Mouse (Mus musculus) left cerebral cortex, adult 9 months (tissue): ENCODE measurements around the gene Cfap77.

Experiments used
- DNase-seq, 2 experiments: peaks; one replicate each; pipeline ENCODE4 v3.0.0; 2022; ENCODE audit warnings: low spot score in 2 of 2

Cfap77 gene

DNA sequence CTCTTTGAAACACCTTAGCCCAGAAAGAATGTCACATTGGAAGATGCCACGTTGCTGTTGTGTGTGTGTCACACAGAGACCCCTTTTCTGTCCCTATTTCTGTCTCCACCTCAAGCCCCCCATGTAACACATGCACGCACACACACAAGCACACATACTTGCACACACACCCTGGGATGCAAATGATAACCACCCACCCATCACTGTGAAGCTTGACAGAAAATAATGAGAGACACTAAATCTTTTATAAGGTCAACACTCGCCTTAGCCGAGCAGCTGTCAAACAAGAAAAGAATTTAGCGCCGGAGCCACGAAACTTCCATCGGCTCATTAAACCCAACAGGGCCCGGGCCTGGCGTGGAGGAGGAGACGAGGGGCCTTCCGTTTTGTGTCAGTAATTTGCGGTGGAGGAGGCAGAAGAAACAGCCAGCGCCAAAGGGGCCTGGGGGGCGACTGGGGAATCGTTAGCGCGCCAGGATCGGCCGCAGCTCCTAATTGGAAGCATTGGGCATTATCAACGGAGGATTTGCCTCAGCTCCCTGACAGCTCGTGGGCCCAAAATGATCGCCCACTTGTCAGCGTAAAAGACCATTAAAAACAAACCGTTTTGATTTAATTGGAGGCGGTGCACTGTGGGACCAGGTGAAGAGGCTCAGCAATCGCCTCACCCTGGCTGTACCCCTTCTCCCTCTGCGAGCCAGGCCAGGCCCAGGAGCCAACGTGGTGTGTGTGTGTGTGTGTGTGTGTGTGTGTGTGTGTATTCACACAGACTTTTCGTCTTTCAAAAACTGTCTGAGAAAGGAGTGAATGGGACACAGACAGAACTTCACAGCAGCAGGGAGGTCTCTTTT lies 111.0 kb downstream of the Cfap77 start:
- no peak for DNase-seq

- DNase-seq: no peak
Observed at GRCm38 (mm10) chr2:28938997-28939396, 115.9 kb downstream of the Cfap77 start.

GRCm38 (mm10) chr2:28930571-28930970 lies 124.3 kb downstream of the Cfap77 start:
- no peak for DNase-seq

DNA sequence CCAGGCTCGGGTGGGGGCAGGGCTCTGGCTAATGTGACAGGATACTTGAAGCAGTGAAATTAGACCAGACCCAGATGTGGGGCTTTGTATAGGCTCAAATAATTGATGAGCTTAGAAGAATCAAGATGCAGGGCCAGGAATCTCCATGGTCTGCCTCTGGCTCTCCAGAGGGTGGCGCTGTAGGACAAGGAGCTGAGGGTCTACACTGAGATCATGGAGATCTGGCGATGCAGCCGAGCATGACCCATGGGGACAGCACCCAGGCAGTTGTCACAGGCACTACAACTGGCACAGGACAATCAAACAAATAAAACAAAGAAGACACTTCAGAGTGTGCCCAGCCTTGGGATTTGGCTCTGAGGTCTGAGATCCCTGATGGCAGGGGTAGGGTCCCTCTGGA lies 131.0 kb downstream of the Cfap77 start:
- DNase-seq: peak in 1 of 2 experiments; percentile 62

GRCm38 (mm10) chr2:28919001-28919400 lies 135.9 kb downstream of the Cfap77 start:
- DNase-seq: no peak

DNA sequence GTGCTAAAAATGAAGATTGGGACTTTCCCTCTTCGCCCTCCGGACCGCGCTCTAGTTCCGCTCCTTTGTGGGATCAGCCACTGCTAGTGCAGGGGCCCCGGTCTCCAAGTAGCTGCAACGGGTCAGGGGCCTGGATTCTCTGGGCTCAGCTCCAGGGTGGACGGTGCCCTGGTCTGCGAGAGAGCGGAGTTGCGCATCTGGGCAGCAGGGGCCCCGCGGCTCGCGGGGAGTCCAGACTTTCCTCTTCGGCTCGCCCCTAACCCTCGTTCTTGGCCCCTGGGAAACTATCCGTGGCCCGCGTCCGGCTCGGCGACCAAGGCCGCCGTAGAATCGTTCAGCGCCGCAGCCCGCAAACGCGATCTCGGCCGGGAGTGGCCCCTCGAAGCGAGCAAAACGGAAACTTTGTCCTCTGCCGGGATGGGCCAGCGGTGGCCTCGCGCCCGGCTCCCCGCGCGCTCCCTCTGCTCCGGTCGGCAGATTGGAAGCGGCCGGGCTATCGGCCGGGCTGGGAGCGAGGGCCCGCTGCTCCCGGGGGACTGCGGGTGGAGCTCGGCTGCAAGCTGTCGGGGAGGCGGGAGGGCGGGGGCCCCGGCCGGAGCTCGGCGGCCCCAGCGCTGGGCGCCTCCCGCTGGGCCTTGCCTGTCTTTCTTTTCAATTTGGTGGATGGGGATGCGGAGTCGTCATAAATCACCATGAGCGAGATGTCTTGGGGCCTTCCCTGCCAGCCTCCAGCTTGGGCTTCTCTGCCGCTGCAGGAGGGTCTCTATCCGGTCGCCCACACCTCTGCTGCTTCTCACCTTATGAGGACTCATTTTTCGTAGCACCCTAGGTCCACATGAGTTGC lies 137.1 kb downstream of the Cfap77 start:
- DNase-seq: no peak

DNA sequence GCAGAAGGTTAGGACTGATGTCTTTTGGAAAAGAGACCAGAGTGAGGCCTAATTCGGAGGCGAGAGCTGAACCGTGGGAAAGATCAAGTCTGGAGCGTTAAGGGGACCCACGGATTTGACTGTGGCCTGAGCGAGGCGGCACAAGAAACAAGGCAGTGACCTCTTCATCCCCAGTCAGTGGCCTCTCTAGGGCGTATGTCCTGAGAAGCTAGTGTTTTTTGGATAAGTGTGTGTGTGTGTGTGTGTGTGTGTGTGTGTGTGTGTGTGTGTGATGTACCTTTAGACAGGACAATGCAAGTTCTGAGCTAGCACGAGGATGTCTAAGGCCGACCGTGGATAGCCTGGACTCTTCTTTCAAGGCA lies 137.7 kb downstream of the Cfap77 start:
- DNase-seq: no peak

DNA sequence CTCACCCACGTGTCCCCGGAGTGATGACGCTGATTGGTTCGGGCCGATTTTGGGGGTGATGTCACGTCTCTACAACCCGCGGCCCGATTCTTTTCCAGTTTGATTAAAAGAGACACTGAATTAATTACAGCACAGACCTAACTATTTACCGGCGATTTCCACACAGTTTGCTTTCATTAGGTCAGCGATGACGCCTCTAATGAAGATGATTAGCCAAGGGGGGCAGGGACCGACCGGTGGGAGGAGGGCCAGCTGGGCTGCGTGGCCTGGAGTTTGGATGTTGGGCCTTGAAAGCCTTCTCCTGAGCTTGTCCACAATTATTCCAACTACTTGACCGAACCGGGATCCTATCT lies 138.4 kb downstream of the Cfap77 start, which contains the start of gene Barhl1:
Gene Barhl1 (minus strand): TSS at position 156 of the 353 bp plus-strand sequence.
- no peak for DNase-seq

- no peak for DNase-seq
Observed at GRCm38 (mm10) chr2:28915768-28916512, 138.9 kb downstream of the Cfap77 start.

DNA sequence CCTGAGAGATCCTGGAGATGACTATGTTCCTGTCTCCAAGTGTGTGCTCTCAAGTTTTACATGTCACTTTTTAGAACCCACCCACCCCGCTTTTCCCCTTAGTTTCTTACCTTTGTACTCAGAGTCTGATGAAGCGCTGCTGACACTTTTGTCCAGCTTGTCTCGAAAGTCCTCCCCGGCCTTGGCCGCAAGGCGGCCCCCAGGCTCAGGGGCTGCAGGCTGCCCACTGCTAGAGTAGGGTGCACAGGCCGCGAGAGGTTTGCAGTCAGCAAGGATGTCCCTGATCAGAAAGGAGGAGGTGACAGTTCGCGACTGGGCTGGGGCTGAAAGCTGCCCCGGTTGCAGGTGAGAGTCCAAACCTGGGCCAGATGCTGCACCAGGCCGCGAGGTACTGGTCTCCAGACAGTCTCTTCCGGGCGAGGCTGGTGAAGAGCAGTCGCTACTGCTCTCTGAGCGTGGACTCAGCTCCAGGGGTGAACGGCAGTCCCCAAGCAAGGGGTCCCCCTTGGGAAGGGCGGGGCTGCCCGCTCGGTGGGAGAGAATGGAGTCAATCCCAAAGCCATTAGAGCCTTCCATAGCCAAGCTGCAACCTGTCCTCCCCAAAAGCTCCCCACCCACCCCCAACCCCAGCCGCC lies 139.6 kb downstream of the Cfap77 start:
- DNase-seq: no peak

DNA sequence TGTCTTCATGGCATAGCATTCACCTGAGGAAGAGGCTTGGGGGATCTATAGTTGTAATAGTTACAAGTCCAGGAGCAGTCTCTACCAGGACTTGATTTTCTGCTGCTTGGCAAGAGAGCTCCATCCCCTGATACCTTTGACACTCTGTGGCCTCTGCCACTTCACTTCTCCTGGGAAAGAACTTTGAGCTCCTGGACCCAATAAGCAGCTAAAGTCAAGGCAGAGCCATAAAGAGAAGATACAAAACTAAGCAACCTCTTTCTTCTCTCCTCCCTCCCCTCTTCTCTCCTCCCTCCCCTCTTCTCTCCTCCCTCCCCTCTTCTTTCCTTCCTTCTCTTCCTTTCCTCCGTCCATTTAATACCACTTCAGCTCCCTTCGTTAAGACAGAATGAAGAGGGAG lies 140.7 kb downstream of the Cfap77 start:
- DNase-seq: no peak

GRCm38 (mm10) chr2:28912961-28913360 lies 141.9 kb downstream of the Cfap77 start:
- DNase-seq: no peak

- no peak for DNase-seq
Observed at GRCm38 (mm10) chr2:28912039-28912700, 142.7 kb downstream of the Cfap77 start.

- DNase-seq: no peak
Observed at GRCm38 (mm10) chr2:28911331-28912038, 143.4 kb downstream of the Cfap77 start.

GRCm38 (mm10) chr2:28910877-28911276 lies 144.0 kb downstream of the Cfap77 start:
- DNase-seq: no peak

- no peak for DNase-seq
Observed at GRCm38 (mm10) chr2:28909818-28910710, 144.8 kb downstream of the Cfap77 start.

DNA sequence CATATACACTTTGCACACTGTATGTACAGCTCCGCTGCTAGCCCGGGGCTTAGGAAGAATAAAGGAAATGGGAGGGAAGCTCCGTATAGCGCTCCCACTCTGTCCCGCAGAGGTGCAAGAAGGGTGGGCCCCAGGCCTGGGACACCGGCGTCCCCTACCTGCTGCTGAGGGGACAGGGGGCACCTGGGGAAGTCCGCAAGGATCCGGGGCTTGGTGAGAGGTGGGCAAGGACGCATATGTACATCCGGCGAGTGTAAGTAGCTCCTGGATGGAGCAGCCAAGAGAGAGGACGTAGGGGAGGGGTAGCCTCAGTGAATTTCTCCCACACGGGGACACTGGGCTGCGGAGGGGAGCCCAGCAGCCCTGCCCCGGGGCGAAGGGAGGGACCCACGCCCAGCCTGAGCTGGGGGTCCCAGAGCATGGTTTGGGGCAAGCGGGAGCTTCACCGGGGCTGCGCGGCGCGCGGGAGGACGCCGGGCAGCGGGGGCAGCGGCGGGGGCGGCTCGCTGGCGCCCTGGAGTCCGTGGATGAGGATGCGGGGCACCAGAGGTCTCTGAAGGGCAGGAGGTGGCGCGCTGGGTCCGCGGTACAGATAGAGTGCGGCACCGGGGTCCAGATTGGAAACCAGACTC lies 145.6 kb downstream of the Cfap77 start:
- DNase-seq: no peak

GRCm38 (mm10) chr2:28908389-28909153 lies 146.3 kb downstream of the Cfap77 start:
- no peak for DNase-seq
